25 mouse cellular contexts compared by ENCODE assay signal in genomic region chr16:38860548-38860947, GRCm38 (mm10). TPM values are rescaled to one million over a fixed set of nuclear protein-coding genes. Genes with fewer than 3 reads are reported as not detected.
DNase-seq lines count a peak whose midpoint lies in the region; ATAC-seq and TF ChIP-seq lines count a peak whose summit lies in the region.
"Had no signal": no experiment of that assay in that cellular context is flagged by ENCODE, and none has a peak within 500 bp of the region (broad histone marks: within the 10 kb centered on the region; RNA-seq: fewer than 3 reads in every experiment).

No protein-coding gene starts in this region.

- DNase-seq in forebrain, embryonic 11.5 days (ENCODE audit: low spot score): no peak
- peak; percentile 29 for DNase-seq in brain, adult 2 months (ENCODE audit: low read depth, low spot score)
- no peak for DNase-seq in lung, postnatal 0 days (ENCODE audit: low spot score)
- DNase-seq: adrenal gland, adult 8-10 months; adrenal gland, postnatal 14 days; adrenal gland, postnatal 36 days; B cell, adult 2 months; cerebellum, adult 11-12 months; cerebellum, adult 2 months; cerebellum, adult 9-10 months; cerebellum, postnatal 10 days; cerebellum, postnatal 25 days had no signal

- no peak overlapping the region for H3K4me3 ChIP-seq in forebrain, embryonic 13.5 days
- no peak overlapping the region for H3K4me3 ChIP-seq in forebrain, embryonic 12.5 days (replicated peaks)
- no peak overlapping the region for H3K4me3 ChIP-seq in forebrain, embryonic 15.5 days
- H3K4me3 ChIP-seq in forebrain, embryonic 11.5 days (ENCODE audit: low read depth, low read length): no peak overlapping the region
- no peak overlapping the region for H3K4me3 ChIP-seq in forebrain, embryonic 16.5 days (replicated peaks; ENCODE audit: low read length)
- H3K4me3 ChIP-seq in heart, embryonic 11.5 days (ENCODE audit: low read depth, low read length): no peak overlapping the region
- H3K4me3 ChIP-seq in lung, postnatal 0 days (ENCODE audit: low read depth, low read length): no peak overlapping the region
- H3K4me3 ChIP-seq: embryonic facial prominence, embryonic 10.5 days; embryonic facial prominence, embryonic 12.5 days had no signal

- no peaks in the 10 kb centered on the region for H3K27me3 ChIP-seq in forebrain, embryonic 13.5 days
- H3K27me3 ChIP-seq in forebrain, embryonic 12.5 days: no peaks in the 10 kb centered on the region; the same call in 1 of the 2 replicates
- H3K27me3 ChIP-seq in forebrain, embryonic 15.5 days: no peaks in the 10 kb centered on the region
- H3K27me3 ChIP-seq in forebrain, embryonic 11.5 days (ENCODE audit: control insufficient read depth, insufficient read depth, low read length): no peaks in the 10 kb centered on the region
- no peaks in the 10 kb centered on the region for H3K27me3 ChIP-seq in forebrain, embryonic 16.5 days (replicated peaks; ENCODE audit: control insufficient read depth, insufficient read depth, low read length)
- H3K27me3 ChIP-seq in heart, embryonic 11.5 days (ENCODE audit: control insufficient read depth, insufficient read depth, low read length): no peaks in the 10 kb centered on the region
- no peaks in the 10 kb centered on the region for H3K27me3 ChIP-seq in lung, postnatal 0 days (replicated peaks; ENCODE audit: insufficient read depth, low read length)
- H3K27me3 ChIP-seq: embryonic facial prominence, embryonic 12.5 days had no signal

- no peak overlapping the region for H3K9ac ChIP-seq in forebrain, embryonic 13.5 days
- no peak overlapping the region for H3K9ac ChIP-seq in forebrain, embryonic 12.5 days
- no peak overlapping the region for H3K9ac ChIP-seq in forebrain, embryonic 15.5 days (replicated peaks)
- no peak overlapping the region for H3K9ac ChIP-seq in forebrain, embryonic 11.5 days (ENCODE audit: low read length)
- no peak overlapping the region for H3K9ac ChIP-seq in forebrain, embryonic 16.5 days (replicated peaks; ENCODE audit: low read depth, low read length)
- no peak overlapping the region for H3K9ac ChIP-seq in heart, embryonic 11.5 days (ENCODE audit: low read depth, low read length)
- no peak overlapping the region for H3K9ac ChIP-seq in lung, postnatal 0 days (replicated peaks; ENCODE audit: low read depth)
- H3K9ac ChIP-seq: embryonic facial prominence, embryonic 12.5 days had no signal

- H3K4me1 ChIP-seq in forebrain, embryonic 13.5 days: no peaks in the 10 kb centered on the region
- no peaks in the 10 kb centered on the region for H3K4me1 ChIP-seq in forebrain, embryonic 12.5 days
- H3K4me1 ChIP-seq in forebrain, embryonic 15.5 days: 0 out of 2 replicates have a peak, but pooled peaks cover 11% of the 10 kb centered on the region
- no peaks in the 10 kb centered on the region for H3K4me1 ChIP-seq in forebrain, embryonic 11.5 days (replicated peaks; ENCODE audit: control insufficient read depth, insufficient read depth, low read length)
- H3K4me1 ChIP-seq in forebrain, embryonic 16.5 days (replicated peaks; ENCODE audit: control insufficient read depth, insufficient read depth, low read length): peaks cover 4% of the 10 kb centered on the region
- no peaks in the 10 kb centered on the region for H3K4me1 ChIP-seq in heart, embryonic 11.5 days (ENCODE audit: control insufficient read depth, insufficient read depth, low read length)
- no peaks in the 10 kb centered on the region for H3K4me1 ChIP-seq in lung, postnatal 0 days (ENCODE audit: insufficient read depth, low read depth, low read length)
- H3K4me1 ChIP-seq: embryonic facial prominence, embryonic 10.5 days; embryonic facial prominence, embryonic 12.5 days had no signal

- no peaks in the 10 kb centered on the region for H3K36me3 ChIP-seq in forebrain, embryonic 13.5 days (ENCODE audit: poor library complexity, severe bottlenecking)
- H3K36me3 ChIP-seq in forebrain, embryonic 12.5 days (replicated peaks): no peaks in the 10 kb centered on the region
- H3K36me3 ChIP-seq in forebrain, embryonic 15.5 days: no peaks in the 10 kb centered on the region
- H3K36me3 ChIP-seq in forebrain, embryonic 11.5 days (ENCODE audit: control insufficient read depth, insufficient read depth, low read length): no peaks in the 10 kb centered on the region
- no peaks in the 10 kb centered on the region for H3K36me3 ChIP-seq in forebrain, embryonic 16.5 days (ENCODE audit: control insufficient read depth, insufficient read depth)
- no peaks in the 10 kb centered on the region for H3K36me3 ChIP-seq in heart, embryonic 11.5 days (ENCODE audit: control insufficient read depth, insufficient read depth, low read length)
- no peaks in the 10 kb centered on the region for H3K36me3 ChIP-seq in lung, postnatal 0 days (ENCODE audit: insufficient read depth, low read length)
- H3K36me3 ChIP-seq: embryonic facial prominence, embryonic 10.5 days; embryonic facial prominence, embryonic 12.5 days; G1E had no signal

- no peak overlapping the region for H3K4me2 ChIP-seq in forebrain, embryonic 13.5 days
- no peak overlapping the region for H3K4me2 ChIP-seq in forebrain, embryonic 12.5 days
- no peak overlapping the region for H3K4me2 ChIP-seq in forebrain, embryonic 15.5 days (replicated peaks)
- H3K4me2 ChIP-seq in forebrain, embryonic 11.5 days (ENCODE audit: low read depth, low read length, severe bottlenecking): no peak overlapping the region
- no peak overlapping the region for H3K4me2 ChIP-seq in forebrain, embryonic 16.5 days (ENCODE audit: low read length)
- no peak overlapping the region for H3K4me2 ChIP-seq in heart, embryonic 11.5 days
- H3K4me2 ChIP-seq in lung, postnatal 0 days (replicated peaks; ENCODE audit: low read depth, low read length): no peak overlapping the region
- H3K4me2 ChIP-seq: embryonic facial prominence, embryonic 12.5 days had no signal

- ATAC-seq in forebrain, embryonic 13.5 days: 0 out of 2 replicates have a peak, but pooled peaks have one; percentile 41
- ATAC-seq in forebrain, embryonic 12.5 days (ENCODE audit: low FRiP score): no peak
- peak; percentile 51 for ATAC-seq in forebrain, embryonic 15.5 days (replicated peaks)
- ATAC-seq in forebrain, embryonic 11.5 days (replicated peaks; ENCODE audit: low FRiP score): no peak
- ATAC-seq in forebrain, embryonic 16.5 days: peak; percentile 71
- ATAC-seq in heart, embryonic 11.5 days (replicated peaks; ENCODE audit: insufficient number of reproducible peaks, low FRiP score, low TSS enrichment): no peak
- ATAC-seq in lung, postnatal 0 days: no peak
- ATAC-seq: activated CD4-positive, CD25-positive, alpha-beta regulatory T cell, adult 4 months; CD4-positive, CD25-positive, alpha-beta regulatory T cell, adult 4 months; Patski had no signal

- no peak for TF ChIP-seq CTCF in lung, postnatal 0 days (IDR thresholded peaks at IDR 0.05)

- H3K9me3 ChIP-seq in forebrain, embryonic 13.5 days (replicated peaks): no peaks in the 10 kb centered on the region
- no peaks in the 10 kb centered on the region for H3K9me3 ChIP-seq in forebrain, embryonic 12.5 days
- no peaks in the 10 kb centered on the region for H3K9me3 ChIP-seq in forebrain, embryonic 15.5 days
- no peaks in the 10 kb centered on the region for H3K9me3 ChIP-seq in forebrain, embryonic 11.5 days (ENCODE audit: control insufficient read depth, low read length)
- H3K9me3 ChIP-seq in forebrain, embryonic 16.5 days (ENCODE audit: control insufficient read depth, low read length): no peaks in the 10 kb centered on the region
- no peaks in the 10 kb centered on the region for H3K9me3 ChIP-seq in heart, embryonic 11.5 days (replicated peaks; ENCODE audit: control insufficient read depth, low read length)
- no peaks in the 10 kb centered on the region for H3K9me3 ChIP-seq in lung, postnatal 0 days (ENCODE audit: low read length)
- H3K9me3 ChIP-seq: embryonic facial prominence, embryonic 10.5 days; embryonic facial prominence, embryonic 12.5 days; G1E had no signal

- WGBS in forebrain, embryonic 13.5 days: 42% methylated on average over 6 of the region's 6 CpGs
- WGBS in forebrain, embryonic 12.5 days: 46% methylated on average over 6 of the region's 6 CpGs
- WGBS in forebrain, embryonic 15.5 days: 31% methylated on average over 6 of the region's 6 CpGs
- WGBS in forebrain, embryonic 11.5 days: 65% methylated on average over 6 of the region's 6 CpGs
- WGBS in forebrain, embryonic 16.5 days: 29% methylated on average over 6 of the region's 6 CpGs
- 76% methylated on average over 6 of the region's 6 CpGs for WGBS in heart, embryonic 11.5 days (ENCODE audit: insufficient replicate concordance)
- 69% methylated on average over 6 of the region's 6 CpGs for WGBS in lung, postnatal 0 days

- TF ChIP-seq EP300 in lung, postnatal 0 days (IDR thresholded peaks at IDR 0.05): no peak

- H3K27ac ChIP-seq in forebrain, embryonic 13.5 days: no peak overlapping the region
- H3K27ac ChIP-seq in forebrain, embryonic 12.5 days: no peak overlapping the region
- H3K27ac ChIP-seq in forebrain, embryonic 15.5 days (replicated peaks): 0 out of 2 replicates have a peak overlapping the region, but pooled peaks have one; percentile 1
- no peak overlapping the region for H3K27ac ChIP-seq in forebrain, embryonic 11.5 days (ENCODE audit: low read depth, low read length)
- H3K27ac ChIP-seq in forebrain, embryonic 16.5 days (ENCODE audit: low read length): no peak overlapping the region
- no peak overlapping the region for H3K27ac ChIP-seq in heart, embryonic 11.5 days (ENCODE audit: low read depth, low read length)
- no peak overlapping the region for H3K27ac ChIP-seq in lung, postnatal 0 days (ENCODE audit: low read length)
- H3K27ac ChIP-seq: embryonic facial prominence, embryonic 10.5 days; embryonic facial prominence, embryonic 12.5 days had no signal

RNA-seq across cellular contexts. Expression of gene Igsf11, which starts 31.9 kb away (rescaled TPM):
- polyA plus RNA-seq in forebrain, embryonic 13.5 days (2015; fragmentation: Nextera tagmentation; extraction: Ambion mirVana): 3.6 and 4.6 TPM in 2 replicates
- polyA plus RNA-seq in forebrain, embryonic 12.5 days (2016; fragmentation: Nextera tagmentation; extraction: Ambion mirVana): 4.3 and 6.5 TPM in 2 replicates
- 3.5 and 4.1 TPM in 2 replicates for polyA plus RNA-seq in forebrain, embryonic 15.5 days (2015; fragmentation: Nextera tagmentation; extraction: Ambion mirVana)
- 4.1 and 4.5 TPM in 2 replicates for polyA plus RNA-seq in forebrain, embryonic 11.5 days (2014; fragmentation: Nextera tagmentation; extraction: Ambion mirVana)
- polyA plus RNA-seq in forebrain, embryonic 16.5 days (2015; fragmentation: Nextera tagmentation; extraction: Ambion mirVana): 2.8 and 3.2 TPM in 2 replicates
- polyA plus RNA-seq in heart, embryonic 11.5 days (2014; fragmentation: Nextera tagmentation; extraction: Ambion mirVana): 0.23 and 0.49 TPM in 2 replicates
- polyA plus RNA-seq in lung, postnatal 0 days (2015; fragmentation: Nextera tagmentation; extraction: Ambion mirVana): 0.27 and 0.35 TPM in 2 replicates
- polyA plus RNA-seq: CD4-positive, CD25-positive, alpha-beta regulatory T cell, adult 4 months; G1E had no signal

RNA-seq across cellular contexts. Expression of gene 4930435E12Rik, which starts 32.0 kb away (rescaled TPM):
- not detected in 2 replicates for polyA plus RNA-seq in forebrain, embryonic 13.5 days (2015; fragmentation: Nextera tagmentation; extraction: Ambion mirVana)
- not detected in 2 replicates for polyA plus RNA-seq in forebrain, embryonic 12.5 days (2016; fragmentation: Nextera tagmentation; extraction: Ambion mirVana)
- polyA plus RNA-seq in forebrain, embryonic 15.5 days (2015; fragmentation: Nextera tagmentation; extraction: Ambion mirVana): not detected in 2 replicates
- polyA plus RNA-seq in forebrain, embryonic 11.5 days (2014; fragmentation: Nextera tagmentation; extraction: Ambion mirVana): not detected in 2 replicates
- polyA plus RNA-seq in forebrain, embryonic 16.5 days (2015; fragmentation: Nextera tagmentation; extraction: Ambion mirVana): not detected in 2 replicates
- not detected in 2 replicates for polyA plus RNA-seq in heart, embryonic 11.5 days (2014; fragmentation: Nextera tagmentation; extraction: Ambion mirVana)
- polyA plus RNA-seq in lung, postnatal 0 days (2015; fragmentation: Nextera tagmentation; extraction: Ambion mirVana): not detected in 2 replicates
- polyA plus RNA-seq: activated CD4-positive, CD25-positive, alpha-beta regulatory T cell, adult 4 months; CD4-positive, CD25-positive, alpha-beta regulatory T cell, adult 4 months; cerebellum, adult 2 months; cortical plate, adult 2 months; embryonic facial prominence, embryonic 10.5 days; embryonic facial prominence, embryonic 12.5 days; embryonic facial prominence, embryonic 14.5 days; G1E; Patski had no signal

Comparison
In these comparisons a context has a peak if more than half of its experiments do, and no peak if none do; other contexts are left out.
1. ATAC-seq: peak in forebrain, embryonic 13.5 days (single experiment), forebrain, embryonic 15.5 days (single experiment) and forebrain, embryonic 16.5 days (single experiment); none in forebrain, embryonic 12.5 days (single experiment), forebrain, embryonic 11.5 days (single experiment), heart, embryonic 11.5 days (single experiment) and lung, postnatal 0 days (single experiment).